In the genomic region with DNA sequence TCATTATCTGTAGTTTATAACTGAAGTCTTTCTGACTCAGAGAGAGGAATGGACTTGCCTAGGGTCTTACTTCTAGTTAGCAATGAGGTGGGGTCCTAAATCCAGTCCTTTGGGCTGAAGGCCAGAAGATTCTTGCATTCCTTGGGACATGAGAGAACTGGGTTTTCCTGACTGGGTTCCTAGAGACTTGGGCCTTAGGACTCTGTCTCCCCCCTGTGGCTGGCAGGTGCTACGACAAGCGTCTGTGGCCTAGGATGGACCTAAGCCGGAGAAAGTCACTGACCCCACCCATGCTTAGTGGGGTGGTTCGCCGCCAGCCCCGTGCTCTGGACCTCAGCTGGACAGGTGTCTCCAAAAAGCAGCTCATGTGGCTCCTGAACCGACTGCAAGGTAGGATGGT, we compare ENCODE assay signal across 9 mouse cellular contexts. TPM values are rescaled to one million over a fixed set of nuclear protein-coding genes. Genes with fewer than 3 reads are reported as not detected.
DNase-seq lines count a peak whose midpoint lies in the region; ATAC-seq lines count a peak whose summit lies in the region.
"Had no signal": no experiment of that assay in that cellular context is flagged by ENCODE, and none has a peak within 500 bp of the region (broad histone marks: within the 10 kb centered on the region; RNA-seq: fewer than 3 reads in every experiment).

No protein-coding gene starts in this region.

- H3K36me3 ChIP-seq in liver, embryonic 12.5 days, result peaks cover 55% of the 10 kb centered on the region

- H3K27ac ChIP-seq in liver, embryonic 12.5 days, result no peak overlapping the region

- peaks cover 26% of the 10 kb centered on the region for H3K4me1 ChIP-seq in liver, embryonic 12.5 days

- no peaks in the 10 kb centered on the region for H3K27me3 ChIP-seq in liver, embryonic 12.5 days (replicated peaks)

- H3K4me3 ChIP-seq in liver, embryonic 12.5 days, result no peak overlapping the region

- H3K9ac ChIP-seq in liver, embryonic 12.5 days, result no peak overlapping the region

- intact Hi-C loops in heart, postnatal 36 days (cut with DNase I), result loop anchor here (1.0 to 10.0 kb wide), 2 partner anchors 86 to 276 kb away; no protein-coding TSS in a partner anchor

- WGBS in liver, embryonic 12.5 days (ENCODE audit: insufficient replicate concordance), result 19% methylated on average over 7 of the region's 7 CpGs

- H3K9me3 ChIP-seq in liver, embryonic 12.5 days (replicated peaks), result no peaks in the 10 kb centered on the region

- DNase-seq in CD4-positive, CD25-positive, alpha-beta regulatory T cell, adult 2 months (ENCODE audit: low read depth, low spot score), result peak; percentile 79
- peak; percentile 52 for DNase-seq in right cerebral cortex, postnatal 14 days
- DNase-seq in right cerebral cortex, postnatal 36 days (ENCODE audit: low spot score in 2 of 2), result no peak
- DNase-seq in embryo, embryonic 10.5 days (ENCODE audit: low spot score), result peak; percentile 82
- peak; percentile 79 to 81 for DNase-seq in heart, postnatal 36 days
- DNase-seq in retina, postnatal 1 day, result peak; percentile 83

- no peak overlapping the region for H3K4me2 ChIP-seq in liver, embryonic 12.5 days

- ATAC-seq in CD4-positive, CD25-positive, alpha-beta regulatory T cell, adult 4 months, result no peak
- peak; percentile 59; the same call in 1 of the 2 replicates for ATAC-seq in liver, embryonic 12.5 days

RNA-seq across cellular contexts. Expression of a gene that starts 8.6 kb away (rescaled TPM):
- 10 to 100 TPM; 12.8 to 15.4 TPM for polyA plus RNA-seq in CD4-positive, CD25-positive, alpha-beta regulatory T cell, adult 4 months (2017; shearing (Covaris generic))
- 10 to 100 TPM; 22.1 to 22.6 TPM for total RNA-seq in heart, postnatal 36 days (2021)
- 14.8 and 15.0 TPM in 2 replicates for polyA plus RNA-seq in liver, embryonic 12.5 days (2016; fragmentation: Nextera tagmentation; extraction: Ambion mirVana)

RNA-seq across cellular contexts. Expression of a gene that starts 15.4 kb away (rescaled TPM):
- 1 to 10 TPM; 5.8 to 6.6 TPM for polyA plus RNA-seq in CD4-positive, CD25-positive, alpha-beta regulatory T cell, adult 4 months (2017; shearing (Covaris generic))
- total RNA-seq in heart, postnatal 36 days (2021), result 10 to 100 TPM; 22.2 to 24.0 TPM
- 13.1 and 13.7 TPM in 2 replicates for polyA plus RNA-seq in liver, embryonic 12.5 days (2016; fragmentation: Nextera tagmentation; extraction: Ambion mirVana)

RNA-seq across cellular contexts. Expression of a gene that starts 16.7 kb away (rescaled TPM):
- polyA plus RNA-seq in CD4-positive, CD25-positive, alpha-beta regulatory T cell, adult 4 months (2017; shearing (Covaris generic)), result under 1 TPM; 0.12 to 0.62 TPM
- 1 to 10 TPM; 3.2 to 3.3 TPM for total RNA-seq in heart, postnatal 36 days (2021)
- polyA plus RNA-seq in liver, embryonic 12.5 days (2016; fragmentation: Nextera tagmentation; extraction: Ambion mirVana), result 3.7 TPM in 2 replicates

RNA-seq across cellular contexts. Expression of a gene that starts 24.4 kb away (rescaled TPM):
- polyA plus RNA-seq in CD4-positive, CD25-positive, alpha-beta regulatory T cell, adult 4 months (2017; shearing (Covaris generic)), result under 1 TPM; 0.65 to 0.99 TPM
- 1 to 10 TPM; 3.3 to 3.9 TPM for total RNA-seq in heart, postnatal 36 days (2021)
- not detected in 2 replicates for polyA plus RNA-seq in liver, embryonic 12.5 days (2016; fragmentation: Nextera tagmentation; extraction: Ambion mirVana)

RNA-seq across cellular contexts. Expression of a gene that starts 29.1 kb away (rescaled TPM):
- not detected for polyA plus RNA-seq in CD4-positive, CD25-positive, alpha-beta regulatory T cell, adult 4 months (2017; shearing (Covaris generic))
- total RNA-seq in heart, postnatal 36 days (2021), result not detected
- polyA plus RNA-seq in liver, embryonic 12.5 days (2016; fragmentation: Nextera tagmentation; extraction: Ambion mirVana), result 0.13 and 0.26 TPM in 2 replicates
- total RNA-seq: layer of hippocampus, postnatal 25 days had no signal

Comparison
In these comparisons a context has a peak if more than half of its experiments do, and no peak if none do; other contexts are left out.
1. DNase-seq: peak in CD4-positive, CD25-positive, alpha-beta regulatory T cell, adult 2 months (single experiment), right cerebral cortex, postnatal 14 days (single experiment), embryo, embryonic 10.5 days (single experiment), heart, postnatal 36 days (2 of 2) and retina, postnatal 1 day (single experiment); none in right cerebral cortex, postnatal 36 days (0 of 2).